Mouse (Mus musculus): Measurements from ENCODE around the gene Pepd.

Gene Pepd

DNA sequence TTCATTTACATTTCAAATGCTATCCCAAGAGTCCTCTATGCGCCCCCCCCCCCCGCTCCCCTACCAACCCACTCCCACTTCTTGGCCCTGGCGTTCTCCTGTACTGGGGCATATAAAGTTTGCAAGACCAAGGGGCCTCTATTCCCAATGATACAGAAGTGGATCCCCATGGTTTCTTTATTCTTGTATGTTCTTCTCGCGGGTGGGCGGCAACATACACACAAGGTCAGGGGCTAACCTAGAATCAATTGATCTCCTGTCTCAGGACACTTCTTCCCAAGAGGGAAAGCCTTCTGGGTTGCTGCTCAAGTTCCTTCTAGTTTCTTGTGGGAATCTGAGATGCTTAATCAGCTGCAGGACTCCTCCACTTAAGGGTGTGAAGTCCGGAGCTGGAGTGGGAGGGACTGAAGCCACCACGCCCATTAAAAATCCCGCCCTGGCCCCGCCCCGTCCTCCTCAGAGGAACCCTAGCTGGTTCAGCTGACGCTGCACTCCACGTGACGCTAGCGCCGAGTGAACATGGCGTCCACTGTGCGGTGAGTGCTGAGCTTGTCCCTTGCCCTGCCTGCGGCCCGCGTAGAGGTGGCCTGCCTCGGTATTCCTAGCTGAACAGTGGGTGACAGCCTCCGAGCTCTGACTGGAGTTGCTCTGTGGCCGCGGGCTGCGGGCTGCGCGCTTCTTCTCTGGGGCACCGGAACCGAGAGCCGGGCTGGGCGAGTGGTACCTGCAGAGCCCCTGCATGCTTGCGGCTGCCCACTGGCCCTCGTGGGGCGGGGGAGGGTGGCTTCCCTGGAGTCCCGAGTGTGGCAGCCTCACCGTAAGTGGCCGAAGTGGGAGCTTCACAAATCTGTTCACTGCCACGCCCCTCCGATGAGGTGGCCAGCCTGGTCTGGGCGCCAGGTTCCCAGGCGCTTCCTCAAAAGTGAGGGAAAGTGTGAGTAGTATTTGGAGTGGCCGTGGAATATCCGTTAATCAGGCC, at the start of gene Pepd:
Gene Pepd, plus strand, starts transcription at position 461 of the 979 bp plus-strand sequence.
- peak; percentile 92 for DNase-seq (ENCODE audit: low spot score)

- DNase-seq (ENCODE audit: low spot score): no peak
These were observed 44.9 kb upstream of the Pepd start for GRCm38 (mm10) chr7:34867289-34867688.

DNA sequence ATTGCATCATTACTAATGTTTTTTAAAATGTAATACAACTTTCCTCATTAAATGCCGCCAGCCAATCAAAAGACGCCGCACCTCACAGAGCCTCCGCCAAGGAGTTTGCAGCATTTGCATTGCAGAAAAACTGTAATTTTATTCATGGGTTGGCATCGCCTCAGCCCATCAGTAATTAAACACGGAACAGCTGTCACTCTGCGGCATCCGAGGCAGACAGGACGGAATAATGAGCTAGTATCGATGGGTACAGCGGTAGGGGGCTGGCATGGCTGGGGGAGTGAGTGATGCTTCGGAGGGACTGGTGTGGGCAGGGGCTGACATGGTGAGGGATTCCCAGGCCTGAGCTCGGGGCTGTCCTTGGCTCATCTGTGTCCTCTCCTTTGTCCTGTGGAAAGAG, 42.5 kb upstream of the Pepd start:
- no peak for DNase-seq (ENCODE audit: low spot score)

DNA sequence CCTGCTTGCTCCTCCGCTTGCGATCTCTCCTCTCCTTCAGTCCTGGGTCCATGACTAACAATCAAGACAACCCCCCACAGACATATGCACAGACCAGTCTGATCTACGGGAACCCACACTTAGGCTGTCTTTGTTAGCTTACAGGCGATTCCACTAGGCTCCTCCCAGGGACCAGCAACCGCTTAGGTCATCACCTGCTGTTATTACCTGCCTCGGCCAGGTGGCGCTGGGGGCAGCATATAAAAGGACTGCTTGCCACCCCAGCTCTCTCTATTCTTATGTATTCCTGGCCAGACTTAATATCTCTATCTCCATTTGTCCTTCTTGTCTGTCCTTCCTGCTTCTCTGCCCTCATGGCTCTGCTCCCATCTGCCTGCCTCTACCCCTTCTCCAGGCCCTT, 35.4 kb upstream of the Pepd start:
- DNase-seq (ENCODE audit: low spot score): no peak

- DNase-seq (ENCODE audit: low spot score): no peak
These were observed 34.4 kb upstream of the Pepd start for GRCm38 (mm10) chr7:34877820-34878219.

- no peak for DNase-seq (ENCODE audit: low spot score)
These were observed 23.7 kb upstream of the Pepd start for GRCm38 (mm10) chr7:34888441-34888840.

GRCm38 (mm10) chr7:34888891-34889290, 23.3 kb upstream of the Pepd start:
- no peak for DNase-seq (ENCODE audit: low spot score)

- no peak for DNase-seq (ENCODE audit: low spot score)
These were observed 19.3 kb upstream of the Pepd start for GRCm38 (mm10) chr7:34892845-34893244.

DNA sequence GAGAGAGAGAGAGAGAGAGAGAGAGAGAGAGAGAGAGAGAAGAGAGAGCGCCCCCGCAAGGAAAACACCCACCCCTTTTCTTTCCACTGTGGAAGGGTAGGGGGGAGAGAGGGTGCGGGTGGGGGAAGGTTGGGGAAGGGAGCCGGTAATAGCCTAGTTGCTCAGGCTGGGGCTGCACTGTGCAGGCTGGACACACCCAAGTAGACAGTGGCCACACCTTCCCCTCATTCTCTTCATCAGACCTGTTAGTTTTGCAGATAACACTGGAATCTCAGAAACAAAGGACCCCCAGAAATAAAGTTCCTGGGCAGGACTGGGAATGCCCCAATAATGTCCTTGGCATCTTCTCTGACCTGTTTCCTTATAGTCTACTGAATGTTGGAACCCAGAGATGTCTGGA, 15.7 kb upstream of the Pepd start:
- DNase-seq (ENCODE audit: low spot score): no peak

DNA sequence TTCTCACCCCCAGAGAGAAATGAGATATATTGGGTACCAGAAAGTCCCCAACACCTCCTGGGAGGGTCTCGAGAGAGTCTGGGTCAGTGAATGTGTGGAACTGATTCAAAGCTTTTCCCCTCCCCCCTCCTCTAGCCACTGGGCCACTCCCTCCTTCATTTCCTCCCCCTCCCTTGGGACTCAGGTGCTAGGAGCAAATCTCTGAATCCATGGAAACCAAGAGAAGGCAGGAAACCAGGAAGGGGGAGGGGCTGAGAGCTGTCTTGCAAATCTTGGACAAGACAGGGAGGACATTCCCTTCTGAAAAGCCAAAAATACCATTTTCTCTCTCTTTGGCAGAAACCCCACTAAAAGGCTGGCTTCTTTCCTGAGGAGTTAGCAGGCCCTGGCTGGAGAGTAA, 15.1 kb upstream of the Pepd start:
- no peak for DNase-seq (ENCODE audit: low spot score)

DNA sequence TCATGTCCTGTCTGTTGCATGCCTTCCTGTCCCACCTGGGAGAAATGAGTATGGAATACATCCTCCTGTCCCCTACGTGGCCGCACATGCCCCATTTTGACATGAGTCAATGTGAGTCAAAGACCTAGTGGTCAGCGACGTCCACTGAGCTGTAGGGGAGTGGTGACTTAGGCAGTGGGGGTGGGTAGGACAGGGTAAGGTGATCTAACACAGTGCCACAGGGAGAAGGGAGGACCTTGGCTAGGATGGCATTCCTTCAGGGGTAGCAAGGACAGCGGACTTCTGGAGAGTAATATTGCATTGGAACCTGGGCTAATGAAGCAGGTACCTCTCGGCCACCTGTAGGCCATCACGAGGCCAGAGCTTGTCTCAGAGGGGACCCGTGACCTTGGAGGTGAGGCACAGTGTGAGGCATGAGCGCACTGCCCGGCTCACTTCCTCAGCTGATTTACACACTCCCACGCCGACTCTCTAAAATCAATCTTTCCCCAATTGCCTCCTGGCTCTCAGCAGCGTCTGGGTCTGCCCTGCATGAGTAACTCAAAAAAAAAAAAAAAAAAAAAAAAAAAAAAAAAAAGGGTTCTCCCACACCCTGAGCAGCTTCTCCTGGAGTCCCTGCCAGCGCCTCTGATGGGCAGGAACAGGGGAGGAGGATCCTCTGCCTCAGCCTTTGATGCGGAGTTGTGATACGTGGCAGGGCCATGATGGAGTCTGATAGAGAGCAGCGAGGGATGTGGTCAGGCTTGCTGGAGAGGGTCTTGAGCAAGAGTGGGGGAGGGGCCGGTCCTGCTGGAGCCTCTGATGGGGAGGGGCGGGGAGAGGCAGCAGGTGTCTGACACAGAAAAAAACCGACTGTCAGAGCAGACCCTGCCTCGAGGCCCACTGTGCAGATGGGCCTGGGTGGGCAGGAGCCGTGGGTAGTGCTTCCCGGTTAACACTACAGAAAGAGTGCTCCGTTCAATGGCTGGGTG, 1.8 kb upstream of the Pepd start:
- no peak for DNase-seq (ENCODE audit: low spot score)

- DNase-seq (ENCODE audit: low spot score): no peak
These were observed 1.8 kb downstream of the Pepd start for GRCm38 (mm10) chr7:34913956-34914355.

DNA sequence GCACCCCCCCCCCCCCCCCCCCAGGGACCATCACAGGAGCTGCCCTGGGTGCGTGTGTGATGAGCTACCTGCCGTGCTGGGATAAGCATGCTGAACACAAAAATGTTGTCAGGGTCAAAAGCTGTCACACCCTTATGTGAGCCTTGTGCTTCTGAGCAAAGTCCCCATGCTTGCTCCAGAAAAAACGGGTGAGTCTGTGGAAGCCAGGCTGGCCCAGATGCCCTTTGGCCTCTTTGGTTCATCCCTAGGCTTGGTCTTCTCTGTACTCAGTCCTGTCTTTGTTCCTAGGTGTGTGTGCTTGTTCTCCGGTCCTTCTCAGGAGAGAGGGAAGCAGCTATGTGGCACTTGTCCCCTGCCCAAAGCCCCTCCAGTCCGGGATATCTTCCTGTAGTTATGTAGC, 3.4 kb downstream of the Pepd start:
- no peak for DNase-seq (ENCODE audit: low spot score)

DNA sequence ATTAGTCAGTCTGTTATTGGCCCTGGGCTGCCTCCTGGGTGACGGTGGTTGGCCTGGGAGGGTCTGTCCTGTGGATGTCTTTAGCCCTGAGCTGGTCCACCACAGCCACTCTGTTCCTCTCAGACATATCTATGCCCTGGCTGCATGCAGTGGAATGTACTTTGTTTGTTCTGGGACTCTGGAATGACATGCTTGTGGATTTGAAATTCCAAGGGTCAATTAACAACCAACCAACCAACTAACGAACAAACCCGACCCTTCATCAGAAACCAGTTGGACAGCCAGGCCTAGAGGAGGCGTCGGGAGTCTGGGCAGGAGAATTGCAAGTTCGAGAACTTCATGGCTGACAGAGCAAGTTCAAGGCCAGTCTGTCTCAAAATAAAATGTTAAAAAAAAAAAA, 5.4 kb downstream of the Pepd start:
- DNase-seq (ENCODE audit: low spot score): no peak

DNA sequence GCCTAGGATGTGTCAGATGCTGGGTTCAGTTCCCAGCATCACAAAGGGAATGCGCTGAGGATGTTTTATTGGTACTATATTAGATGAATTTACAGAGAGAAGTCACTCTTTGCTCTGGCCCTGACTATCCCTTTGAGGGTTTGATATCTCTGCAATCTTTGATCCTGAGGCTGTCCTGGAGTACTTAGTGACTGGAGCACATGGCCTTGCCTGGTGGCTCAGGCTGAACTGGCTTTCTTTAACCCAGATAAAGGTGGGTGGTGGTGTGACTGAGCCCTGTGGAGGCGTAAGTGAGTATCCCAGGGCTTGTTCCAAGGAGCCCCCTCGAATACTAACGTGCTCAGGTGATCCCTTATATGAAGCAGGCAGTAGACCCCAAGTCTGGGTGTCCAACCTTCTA, 5.8 kb downstream of the Pepd start:
- no peak for DNase-seq (ENCODE audit: low spot score)

GRCm38 (mm10) chr7:34918416-34918815, 6.2 kb downstream of the Pepd start:
- DNase-seq (ENCODE audit: low spot score): no peak

DNA sequence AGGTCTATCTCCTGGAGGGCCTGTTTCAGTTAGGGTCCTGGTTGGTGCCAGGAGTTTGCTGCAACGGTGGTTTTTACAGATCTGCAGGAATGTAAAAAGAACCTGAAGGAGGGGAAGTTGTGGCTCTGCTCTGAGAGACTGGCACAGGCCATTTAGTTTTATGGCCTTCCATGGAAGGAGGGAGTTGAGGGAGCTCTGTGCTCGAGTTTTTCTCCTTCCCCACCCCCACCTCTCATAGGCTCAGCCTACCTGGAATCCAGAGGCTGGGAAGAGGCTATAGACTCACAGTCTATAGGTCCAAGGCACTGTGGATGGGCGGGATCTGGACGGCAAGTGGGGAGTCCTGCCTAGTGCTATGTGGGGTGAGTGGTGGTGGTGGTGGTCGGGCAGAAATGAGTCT, 6.9 kb downstream of the Pepd start:
- no peak for DNase-seq (ENCODE audit: low spot score)

DNA sequence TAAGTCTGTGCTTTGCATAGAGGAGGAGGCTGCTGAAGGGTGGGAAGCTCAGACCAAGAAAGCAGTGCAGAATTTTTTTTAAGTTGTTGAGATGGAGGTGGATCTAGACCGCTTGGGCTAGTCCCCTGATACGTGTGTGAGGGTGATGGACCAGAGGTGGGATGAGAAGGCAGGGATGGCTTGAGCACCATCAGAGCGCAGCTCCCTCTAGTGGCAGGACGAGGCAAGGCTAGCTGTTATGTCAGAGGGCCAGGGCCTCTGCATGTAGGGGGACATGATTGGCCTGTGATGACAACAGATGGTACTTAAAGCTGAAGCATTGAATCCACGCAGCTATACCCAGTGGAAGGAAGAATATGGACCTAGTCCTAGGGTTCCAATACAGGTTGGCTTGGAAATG, 7.6 kb downstream of the Pepd start:
- DNase-seq (ENCODE audit: low spot score): peak; percentile 44

DNA sequence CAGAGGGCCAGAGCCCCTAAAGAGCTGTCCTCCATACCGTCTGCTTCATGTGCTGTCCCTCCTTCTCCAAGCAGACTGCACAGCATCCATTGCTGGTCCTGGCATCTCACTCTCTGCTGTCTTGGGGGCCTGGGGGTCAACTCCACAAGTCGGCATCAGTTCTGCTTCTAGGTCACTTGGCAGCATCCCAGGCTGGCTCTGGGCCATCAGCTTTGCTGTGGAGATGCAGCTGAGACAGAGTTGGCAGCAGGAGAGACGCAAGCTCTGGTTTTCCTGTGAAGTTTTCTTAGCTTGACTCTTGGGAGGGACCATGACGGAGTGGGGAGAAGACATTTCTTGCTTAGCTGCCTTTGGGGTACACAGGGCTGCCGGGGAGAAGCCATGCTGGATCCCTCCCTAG, 13.0 kb downstream of the Pepd start:
- DNase-seq (ENCODE audit: low spot score): no peak

DNA sequence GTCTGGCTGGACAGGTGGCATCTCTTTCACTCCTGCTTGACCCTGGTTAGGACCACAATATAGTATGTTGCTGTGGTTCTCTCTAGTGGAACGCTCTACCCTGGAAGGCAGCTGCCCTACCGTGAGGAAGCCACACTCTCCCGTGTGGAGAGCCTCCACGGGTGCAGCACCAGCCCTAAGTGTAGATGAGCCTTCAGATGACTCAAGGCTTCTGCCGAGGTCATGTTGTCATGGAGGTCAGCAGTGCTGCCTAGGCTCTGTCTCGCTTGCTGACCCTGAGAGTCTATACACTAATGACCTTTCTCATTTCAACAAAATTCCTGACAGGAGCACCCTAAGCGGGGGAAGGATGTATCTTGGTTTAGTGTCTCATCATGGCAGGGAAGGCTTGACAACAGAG, 13.8 kb downstream of the Pepd start:
- no peak for DNase-seq (ENCODE audit: low spot score)

DNA sequence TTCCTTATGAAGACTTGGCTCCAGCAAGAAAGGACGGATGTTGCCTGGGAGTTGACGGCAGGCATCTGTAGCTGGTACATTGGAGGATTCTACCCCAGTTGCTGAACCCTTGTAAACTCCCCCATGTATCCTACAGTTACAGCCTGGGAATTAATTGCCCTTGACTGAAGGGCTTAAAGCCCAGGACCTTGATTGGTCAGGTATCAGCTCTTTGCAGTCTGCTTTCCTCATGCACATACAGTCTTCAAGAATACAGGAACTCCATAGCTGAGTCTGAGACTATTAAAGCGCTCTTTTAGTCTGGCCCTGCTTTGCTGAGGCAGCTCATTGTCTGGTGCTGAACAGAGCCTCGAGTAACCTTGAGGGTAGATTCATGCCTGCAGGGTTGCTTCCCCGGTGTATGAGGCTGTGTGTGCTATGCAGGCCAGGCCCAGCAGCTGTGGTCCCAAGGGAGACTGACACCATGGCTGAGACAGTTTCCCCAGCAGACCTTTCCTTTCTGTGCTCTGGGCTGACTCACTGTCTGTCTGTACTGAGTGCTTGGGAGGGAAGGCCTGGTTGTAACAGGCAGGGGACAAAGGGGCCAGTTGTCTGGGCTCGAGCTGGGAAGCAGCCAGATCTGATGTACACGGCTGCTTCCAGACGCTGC, 17.6 kb downstream of the Pepd start:
- DNase-seq (ENCODE audit: low spot score): no peak

DNA sequence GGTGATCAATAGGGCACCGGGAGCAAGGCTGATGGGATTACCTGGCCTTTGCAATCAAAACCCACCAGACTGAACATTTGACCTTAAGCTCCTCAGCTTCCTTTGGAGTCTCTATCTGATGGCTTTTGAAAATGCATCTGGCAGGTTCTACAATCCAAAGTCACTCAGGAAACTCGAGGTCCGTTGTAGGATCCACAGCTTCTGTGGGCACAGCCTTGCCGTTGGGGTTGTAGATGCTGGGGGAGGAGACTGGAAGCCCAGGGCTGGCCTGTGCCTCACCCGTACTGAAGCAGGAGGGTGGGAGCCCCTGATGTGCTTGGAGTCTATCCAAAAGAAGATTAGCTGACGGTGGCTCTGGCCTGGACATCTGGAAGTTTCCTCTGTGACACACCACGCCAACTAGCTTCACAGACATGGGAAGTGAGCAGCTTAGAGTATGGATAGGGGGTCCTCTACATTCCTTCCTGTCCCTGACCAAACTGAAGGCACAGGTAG, 18.1 kb downstream of the Pepd start:
- DNase-seq (ENCODE audit: low spot score): no peak
